Mouse (Mus musculus) hindbrain, embryonic 12.5 days (tissue): ENCODE data around the gene Map4k5. TPM values are rescaled to one million over a fixed set of nuclear protein-coding genes. Genes with fewer than 3 reads are reported as not detected.

Source experiments
- ATAC-seq: fragments of 200-750 bp; cut with Nextera tagmentation; 2 replicates; pipeline ENCODE4 v1.8.0; 2017; ENCODE audit warnings: moderate TSS enrichment; ENCODE audit not compliant: low FRiP score
- H3K27ac ChIP-seq: fragments of 300-500 bp; sonication (generic); 2 replicates; pipeline ENCODE4 v1.5.1; 2016; ENCODE audit warnings: mild to moderate bottlenecking
- H3K27me3 ChIP-seq: fragments of 300-500 bp; sonication (generic); 2 replicates; pipeline ENCODE4 v1.6.1; 2016; ENCODE audit warnings: mild to moderate bottlenecking
- H3K36me3 ChIP-seq: fragments of 300-500 bp; sonication (generic); 2 replicates; pipeline ENCODE4 v1.6.1; 2016; ENCODE audit warnings: mild to moderate bottlenecking
- H3K4me1 ChIP-seq: fragments of 300-500 bp; sonication (generic); 2 replicates; pipeline ENCODE4 v1.6.1; 2016
- H3K4me2 ChIP-seq: fragments of 300-500 bp; sonication (generic); replicated peaks from 2 replicates; pipeline ENCODE4 v1.6.1; 2016; ENCODE audit warnings: mild to moderate bottlenecking
- H3K4me3 ChIP-seq: fragments of 300-500 bp; sonication (generic); 2 replicates; pipeline ENCODE4 v1.5.1; 2016; ENCODE audit warnings: mild to moderate bottlenecking
- H3K9ac ChIP-seq: fragments of 300-500 bp; sonication (generic); 2 replicates; pipeline ENCODE4 v1.6.1; 2016; ENCODE audit warnings: mild to moderate bottlenecking, moderate library complexity
- H3K9me3 ChIP-seq: fragments of 300-500 bp; sonication (generic); replicated peaks from 2 replicates; pipeline ENCODE4 v1.6.1; 2016; ENCODE audit warnings: mild to moderate bottlenecking
- WGBS: fragments of 180-500 bp; shearing (Covaris S2); methylation state at CpG from one replicate; pipeline ENCODE4 v1.1.7; 2016; 5-methylcytosine and 5-hydroxymethylcytosine counted together
- polyA plus RNA-seq: library from polyadenylated mRNA; unstranded; fragments of >200 nt; fragmentation: Nextera tagmentation; extraction: Ambion mirVana; gene quantifications from 2 replicates; pipeline ENCODE4 v1.2.1, GENCODE M21; 2016

The Map4k5 gene
- polyA plus RNA-seq, 1 experiment from 2014 or later, result 42.9 TPM

DNA sequence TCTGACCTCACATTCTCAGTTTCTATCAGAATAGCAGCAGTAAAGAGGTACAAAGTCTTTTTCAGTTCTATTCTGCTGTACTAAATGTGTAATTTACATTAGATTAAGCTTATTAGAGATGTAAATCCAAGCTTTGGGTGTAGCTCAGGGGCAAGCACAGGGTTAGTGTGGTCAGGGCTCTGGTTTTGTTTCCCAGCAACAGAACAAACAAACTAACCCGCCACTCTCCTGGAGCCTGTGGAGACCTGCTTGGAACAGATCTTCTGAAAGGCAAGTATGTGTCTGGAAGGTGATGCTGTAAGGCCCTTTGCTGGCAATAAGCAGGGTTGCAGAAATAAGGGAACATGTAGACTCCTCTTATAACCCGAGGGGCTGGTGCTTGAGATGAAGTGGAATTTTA, 64.8 kb downstream of the Map4k5 start:
- no peak overlapping the region for H3K27ac ChIP-seq
- H3K4me2 ChIP-seq, result no peak overlapping the region
- peaks cover 44% of the 10 kb centered on the region for H3K36me3 ChIP-seq
- H3K4me3 ChIP-seq, result no peak overlapping the region
- no peak for ATAC-seq
- 62% methylated on average over 2 of the region's 2 CpGs for WGBS
- H3K9me3 ChIP-seq, result no peaks in the 10 kb centered on the region
- H3K27me3 ChIP-seq, result no peaks in the 10 kb centered on the region
- no peak overlapping the region for H3K9ac ChIP-seq
- H3K4me1 ChIP-seq, result no peaks in the 10 kb centered on the region

DNA sequence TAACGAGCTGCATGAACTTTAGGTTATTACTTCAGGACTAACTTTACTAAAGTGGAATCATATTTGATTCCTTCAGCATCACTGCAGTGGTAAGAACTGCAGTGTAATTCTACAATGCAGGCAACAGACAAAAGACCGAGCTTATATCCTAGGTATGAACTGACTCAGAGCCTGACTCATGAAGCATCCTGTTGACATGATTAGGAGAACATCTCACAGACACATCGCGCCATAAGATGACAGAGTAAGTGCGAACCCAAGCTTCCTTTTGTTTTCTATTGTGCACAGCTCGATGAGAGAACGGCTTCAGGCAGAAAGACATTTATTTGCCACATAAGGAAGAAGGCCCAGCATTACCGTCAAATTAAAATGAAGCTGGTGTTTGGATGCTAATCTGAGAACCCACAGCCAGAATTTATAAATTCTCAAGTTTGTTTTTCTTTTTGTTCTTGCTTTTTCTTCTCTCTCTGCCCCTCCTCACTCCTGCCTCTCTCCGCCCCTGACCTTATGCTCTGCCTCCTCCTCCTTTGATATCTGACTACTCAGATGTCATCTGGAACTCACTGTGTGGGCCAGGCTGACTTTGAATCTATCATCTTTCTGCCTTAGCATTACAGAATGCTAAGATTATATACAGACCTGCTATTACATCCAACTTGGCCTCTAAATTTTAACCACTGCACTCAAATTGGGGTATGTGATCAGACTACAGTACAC, 68.0 kb downstream of the Map4k5 start:
- H3K4me2 ChIP-seq, result no peak overlapping the region
- 84% methylated on average over 9 of the region's 9 CpGs for WGBS
- peaks cover 65% of the 10 kb centered on the region for H3K36me3 ChIP-seq
- H3K27ac ChIP-seq, result no peak overlapping the region
- no peaks in the 10 kb centered on the region for H3K27me3 ChIP-seq
- H3K9me3 ChIP-seq, result no peaks in the 10 kb centered on the region
- H3K9ac ChIP-seq, result no peak overlapping the region
- no peaks in the 10 kb centered on the region for H3K4me1 ChIP-seq
- ATAC-seq, result no peak
- H3K4me3 ChIP-seq, result no peak overlapping the region

DNA sequence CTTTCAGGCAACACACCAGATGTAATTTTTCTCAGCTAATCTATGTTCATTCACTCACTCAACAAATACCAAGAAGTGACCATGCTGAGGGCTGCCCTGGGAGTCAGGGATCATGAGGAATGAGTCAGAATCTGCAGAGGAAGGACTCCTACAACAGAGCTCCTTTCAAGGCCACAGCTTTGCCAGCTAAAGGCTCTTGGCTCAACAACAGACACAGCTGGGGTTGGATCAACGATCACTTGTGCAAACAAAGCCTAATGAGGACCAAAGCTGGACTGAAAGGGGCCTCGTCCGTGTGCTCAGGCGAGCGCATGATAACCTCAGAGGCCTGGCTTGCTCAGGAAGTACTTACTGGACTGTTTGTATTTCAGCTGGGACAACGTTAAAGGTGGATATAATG, 78.7 kb downstream of the Map4k5 start:
- Histone ChIP-seq H3K9ac (no peak overlapping the region), H3K36me3 (peaks cover 66% of the 10 kb centered on the region), H3K27ac (no peak overlapping the region), H3K4me3 (no peak overlapping the region), H3K4me2 (no peak overlapping the region), H3K4me1 (no peaks in the 10 kb centered on the region), H3K9me3 (no peaks in the 10 kb centered on the region), H3K27me3 (no peaks in the 10 kb centered on the region)
- ATAC-seq, result no peak
- 36% methylated on average over 6 of the region's 6 CpGs for WGBS

DNA sequence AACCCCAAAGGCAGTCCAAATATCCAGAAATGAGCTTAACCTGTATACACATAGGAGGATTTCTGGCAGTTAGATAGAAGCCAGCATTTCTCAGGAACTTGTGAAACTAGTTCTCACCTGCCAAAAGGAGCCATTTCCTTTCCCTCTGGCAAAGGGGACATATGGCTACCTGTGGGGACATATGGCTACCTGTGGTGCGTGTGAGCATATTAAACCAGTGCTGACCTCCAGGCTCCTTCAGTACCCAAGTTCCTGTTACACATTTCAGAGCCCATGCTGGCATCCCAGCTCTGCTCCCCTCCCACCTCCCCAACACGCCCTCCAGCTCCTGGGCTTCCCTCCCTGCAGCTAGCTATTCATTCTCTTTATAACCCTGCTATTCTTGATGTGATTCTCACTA, 79.4 kb downstream of the Map4k5 start:
- 58% methylated on average over 2 of the region's 2 CpGs for WGBS
- Histone ChIP-seq H3K27ac (no peak overlapping the region), H3K9ac (no peak overlapping the region), H3K27me3 (no peaks in the 10 kb centered on the region), H3K36me3 (peaks cover 65% of the 10 kb centered on the region), H3K4me3 (no peak overlapping the region), H3K9me3 (no peaks in the 10 kb centered on the region), H3K4me2 (no peak overlapping the region), H3K4me1 (no peaks in the 10 kb centered on the region)
- ATAC-seq, result no peak

DNA sequence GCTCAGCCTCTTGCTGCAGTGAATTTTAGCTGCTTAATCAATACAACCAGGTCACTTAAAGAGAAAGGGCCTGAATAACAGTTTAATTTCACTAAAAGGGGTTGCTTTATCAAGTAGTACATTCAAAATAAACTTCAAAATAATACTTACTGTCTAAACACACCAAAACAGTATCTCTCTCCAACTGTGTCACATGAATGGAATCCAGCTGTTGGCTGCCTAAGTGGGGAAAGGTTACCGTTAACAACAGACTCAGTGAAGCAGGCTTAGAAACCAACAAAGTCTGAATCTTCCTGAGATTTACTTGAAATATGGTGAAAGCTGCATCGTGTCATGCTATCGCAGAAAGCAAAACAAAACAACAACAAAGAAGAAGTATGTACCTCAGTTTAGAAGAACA, 80.0 kb downstream of the Map4k5 start:
- Histone ChIP-seq H3K36me3 (peaks cover 59% of the 10 kb centered on the region), H3K27ac (no peak overlapping the region), H3K9me3 (no peaks in the 10 kb centered on the region), H3K4me3 (no peak overlapping the region), H3K27me3 (no peaks in the 10 kb centered on the region), H3K9ac (no peak overlapping the region), H3K4me2 (no peak overlapping the region), H3K4me1 (no peaks in the 10 kb centered on the region)
- ATAC-seq, result no peak
- 77% methylated on average over 3 of the region's 3 CpGs for WGBS

DNA sequence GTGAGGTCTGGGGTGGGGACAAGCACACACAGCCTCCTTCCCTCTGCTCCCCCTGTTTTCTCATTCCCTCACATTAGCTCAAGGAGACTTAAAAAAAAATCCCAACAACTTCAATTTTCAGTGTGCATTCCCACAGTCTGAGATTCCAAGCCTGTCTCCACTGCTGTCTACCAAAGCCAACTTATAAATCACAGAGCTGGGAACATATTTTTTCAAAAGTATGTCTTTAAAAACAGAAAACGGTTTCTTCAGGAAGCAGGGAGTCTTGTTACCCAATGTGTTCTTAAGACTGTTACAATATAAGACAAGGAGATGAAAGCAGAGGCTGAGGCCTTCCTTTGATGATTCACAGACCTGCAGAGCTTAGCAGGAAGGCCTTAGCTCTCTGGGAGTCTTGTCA, 81.0 kb downstream of the Map4k5 start:
- Histone ChIP-seq H3K4me1 (no peaks in the 10 kb centered on the region), H3K27me3 (no peaks in the 10 kb centered on the region), H3K27ac (no peak overlapping the region), H3K4me2 (no peak overlapping the region), H3K9ac (no peak overlapping the region), H3K4me3 (no peak overlapping the region), H3K36me3 (peaks cover 50% of the 10 kb centered on the region), H3K9me3 (no peaks in the 10 kb centered on the region)
- no peak for ATAC-seq
- 56% methylated on average over 1 of the region's 1 CpGs for whole genome bisulfite sequencing

DNA sequence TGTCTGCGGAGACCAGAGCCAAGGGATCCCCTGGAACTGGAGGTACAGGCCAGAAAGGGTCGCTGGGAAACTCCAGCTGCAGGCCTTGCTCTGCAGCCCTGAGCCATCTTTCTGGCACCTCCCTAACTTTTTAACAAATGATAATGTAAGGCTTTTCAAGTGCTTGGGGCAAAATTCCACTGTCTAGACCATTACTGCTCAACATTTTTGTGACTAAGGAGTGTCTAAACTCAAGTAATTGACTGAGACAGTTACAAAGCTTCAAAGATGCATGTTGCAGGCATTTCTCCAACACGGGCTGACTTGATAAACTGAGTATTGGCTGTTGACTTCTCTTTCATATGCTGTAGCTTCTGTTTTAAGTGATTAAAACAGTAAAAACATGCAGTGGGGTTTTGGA, 83.6 kb downstream of the Map4k5 start:
- no peaks in the 10 kb centered on the region for H3K4me1 ChIP-seq
- no peak overlapping the region for H3K27ac ChIP-seq
- no peaks in the 10 kb centered on the region for H3K27me3 ChIP-seq
- no peak overlapping the region for H3K9ac ChIP-seq
- no peak overlapping the region for H3K4me2 ChIP-seq
- H3K9me3 ChIP-seq, result no peaks in the 10 kb centered on the region
- ATAC-seq, result no peak
- peaks cover 44% of the 10 kb centered on the region for H3K36me3 ChIP-seq
- 84% methylated on average over 3 of the region's 3 CpGs for WGBS
- no peak overlapping the region for H3K4me3 ChIP-seq

DNA sequence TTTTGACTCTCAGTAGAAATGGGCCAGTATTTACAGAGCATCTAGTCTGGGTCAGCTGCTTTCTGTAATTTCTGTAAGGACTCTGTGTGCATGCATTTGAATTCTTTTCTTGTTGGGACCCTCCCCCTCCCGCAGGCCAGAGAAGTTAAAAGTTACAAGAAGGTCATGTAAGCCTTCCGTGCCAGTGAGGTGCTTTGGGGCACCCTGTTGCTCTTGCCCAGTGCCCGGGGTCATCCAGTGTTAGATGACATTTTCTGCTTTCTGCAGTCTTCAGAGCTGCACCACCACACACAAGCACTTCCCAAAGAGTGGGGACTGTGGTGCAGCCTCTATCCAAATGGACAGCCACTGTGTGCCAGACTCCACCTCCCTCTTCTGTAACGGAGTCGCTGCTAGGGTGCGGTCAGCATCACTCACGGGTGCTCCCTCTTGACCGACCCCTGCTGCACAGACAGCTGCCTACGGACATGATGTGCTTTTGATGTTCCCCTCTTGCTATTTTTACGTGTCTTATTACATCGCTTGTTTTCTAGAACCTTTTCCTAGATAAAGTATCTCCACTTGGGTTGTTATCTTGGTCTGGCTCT, 85.5 kb downstream of the Map4k5 start:
- Histone ChIP-seq H3K9ac (no peak overlapping the region), H3K4me2 (no peak overlapping the region), H3K27ac (no peak overlapping the region), H3K9me3 (no peaks in the 10 kb centered on the region), H3K4me1 (no peaks in the 10 kb centered on the region), H3K36me3 (peaks cover 39% of the 10 kb centered on the region), H3K4me3 (no peak overlapping the region), H3K27me3 (no peaks in the 10 kb centered on the region)
- 80% methylated on average over 11 of the region's 11 CpGs for WGBS
- no peak for ATAC-seq

DNA sequence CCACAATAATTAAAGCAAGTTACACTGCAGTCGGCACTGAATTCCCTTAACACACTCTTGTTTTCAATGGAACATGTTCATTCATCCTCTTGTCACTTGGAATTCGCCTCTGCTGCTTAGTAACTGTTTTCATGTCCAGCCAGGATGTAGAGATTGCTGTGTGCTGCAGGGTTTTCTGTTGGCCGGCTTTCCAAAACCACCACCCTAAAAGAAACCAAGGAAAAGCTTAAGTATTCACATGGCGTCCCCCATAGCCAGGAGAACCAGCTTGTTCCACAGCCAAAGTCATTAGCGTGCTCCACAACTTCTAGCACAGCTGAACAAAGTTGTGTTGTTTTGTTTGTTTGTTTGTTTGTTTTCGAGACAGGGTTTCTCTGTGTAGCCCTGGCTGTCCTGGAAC, 87.9 kb downstream of the Map4k5 start:
- Histone ChIP-seq H3K9me3 (no peaks in the 10 kb centered on the region), H3K9ac (no peak overlapping the region), H3K4me3 (no peak overlapping the region), H3K4me1 (no peaks in the 10 kb centered on the region), H3K36me3 (peaks cover 38% of the 10 kb centered on the region), H3K27me3 (no peaks in the 10 kb centered on the region), H3K4me2 (no peak overlapping the region), H3K27ac (no peak overlapping the region)
- no peak for ATAC-seq
- 89% methylated on average over 6 of the region's 6 CpGs for WGBS

DNA sequence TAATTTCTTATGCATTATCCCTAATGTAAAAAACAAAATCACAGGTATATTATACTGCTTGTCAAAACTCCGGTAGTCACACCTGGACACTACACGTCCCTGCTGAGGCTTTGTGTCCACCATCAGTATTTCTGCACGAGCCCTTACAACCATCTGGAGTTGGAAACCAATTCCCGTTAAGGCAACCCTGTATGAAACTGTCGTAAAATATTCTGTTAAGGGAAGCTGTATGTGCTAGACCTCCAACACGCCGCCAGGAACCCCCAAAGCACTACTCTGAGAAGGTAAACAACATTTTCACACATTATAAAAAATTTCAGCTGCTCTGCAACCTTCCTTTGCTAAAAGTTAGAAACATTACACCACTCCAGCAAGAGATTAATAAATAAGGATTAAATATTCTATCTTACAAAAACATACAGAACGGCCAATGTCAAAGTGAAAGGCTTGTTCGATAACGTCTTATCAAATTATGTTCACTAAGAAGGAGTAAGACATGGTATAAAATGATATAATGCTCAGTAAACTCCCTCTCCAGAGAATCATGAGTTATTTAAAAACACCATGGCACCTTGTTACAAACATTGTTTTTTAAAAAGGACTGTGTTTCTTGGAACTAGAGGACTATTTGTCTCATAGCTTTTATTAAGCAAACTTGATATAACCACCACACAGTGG, 88.5 kb downstream of the Map4k5 start:
- ATAC-seq, result no peak
- no peak overlapping the region for H3K4me2 ChIP-seq
- peaks cover 37% of the 10 kb centered on the region for H3K36me3 ChIP-seq
- no peak overlapping the region for H3K4me3 ChIP-seq
- H3K27ac ChIP-seq, result no peak overlapping the region
- no peak overlapping the region for H3K9ac ChIP-seq
- no peaks in the 10 kb centered on the region for H3K9me3 ChIP-seq
- H3K27me3 ChIP-seq, result no peaks in the 10 kb centered on the region
- WGBS, result 94% methylated on average over 10 of the region's 10 CpGs
- no peaks in the 10 kb centered on the region for H3K4me1 ChIP-seq

DNA sequence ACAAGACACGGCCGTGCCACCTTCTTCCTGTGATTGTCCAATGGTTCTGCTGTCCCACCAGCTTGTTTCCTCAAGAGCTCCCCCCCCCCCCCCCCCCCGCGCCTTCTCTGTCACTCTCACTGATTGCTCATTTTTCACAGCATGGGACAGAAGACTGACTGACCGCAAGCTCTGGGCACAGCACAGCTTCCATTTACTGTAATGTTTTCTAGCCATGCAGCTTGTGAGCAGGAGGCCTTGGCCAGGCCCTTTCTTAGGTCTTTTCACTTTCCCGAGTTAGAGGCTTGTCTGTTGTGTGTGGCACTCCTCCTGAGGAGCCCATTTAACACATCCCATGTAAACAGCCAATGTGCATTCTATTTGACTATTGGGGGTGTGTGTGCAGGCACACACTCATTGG, 89.8 kb downstream of the Map4k5 start:
- Histone ChIP-seq H3K27me3 (no peaks in the 10 kb centered on the region), H3K36me3 (peaks cover 30% of the 10 kb centered on the region), H3K4me1 (no peaks in the 10 kb centered on the region), H3K9ac (no peak overlapping the region), H3K4me3 (no peak overlapping the region), H3K27ac (no peak overlapping the region), H3K4me2 (no peak overlapping the region), H3K9me3 (no peaks in the 10 kb centered on the region)
- WGBS, result 94% methylated on average over 5 of the region's 6 CpGs
- no peak for ATAC-seq

DNA sequence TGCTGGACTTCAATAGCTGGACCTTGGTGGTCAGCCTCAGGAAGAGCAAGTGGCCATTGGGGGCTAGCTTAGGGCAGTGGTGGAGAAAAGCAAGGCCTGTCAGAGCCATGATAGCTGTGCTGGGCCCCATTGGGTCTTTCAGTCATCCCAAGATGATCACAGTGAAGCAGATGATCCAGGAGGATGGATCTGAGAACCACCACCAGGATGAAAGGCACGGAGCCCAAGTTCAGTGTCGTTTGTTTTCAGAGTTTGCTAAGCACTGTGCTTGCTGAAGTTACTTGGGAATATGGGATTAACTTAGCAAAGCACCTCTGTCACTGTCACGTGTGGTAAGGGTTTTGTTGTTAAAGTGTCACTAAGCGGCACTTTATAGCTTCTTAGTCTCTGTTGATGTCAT, 92.4 kb downstream of the Map4k5 start:
- no peak overlapping the region for H3K4me2 ChIP-seq
- 92% methylated on average over 4 of the region's 4 CpGs for WGBS
- ATAC-seq, result no peak

DNA sequence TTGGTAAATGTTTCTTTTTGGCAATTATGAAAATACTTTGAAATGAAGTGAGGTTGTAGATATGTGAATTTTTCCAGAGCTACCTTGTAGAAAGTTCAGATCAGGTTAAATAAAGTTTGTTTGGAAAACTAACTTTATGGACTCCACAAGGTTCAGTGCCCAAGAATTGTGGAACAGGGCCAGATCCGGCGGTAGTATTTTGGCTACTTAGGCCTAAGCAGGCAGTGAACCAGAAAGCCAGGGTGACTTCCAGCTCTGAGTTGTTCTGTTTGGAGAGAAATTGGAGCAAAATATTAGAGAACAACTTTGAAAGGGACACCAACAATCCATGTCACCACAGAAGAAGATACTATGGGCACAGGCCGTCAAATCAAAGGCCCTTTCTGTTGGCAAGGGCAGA, 96.7 kb downstream of the Map4k5 start:
- no peaks in the 10 kb centered on the region for H3K9me3 ChIP-seq
- H3K4me2 ChIP-seq, result no peak overlapping the region
- no peak overlapping the region for H3K9ac ChIP-seq
- WGBS, result 89% methylated on average over 3 of the region's 3 CpGs
- ATAC-seq, result no peak
- H3K4me3 ChIP-seq, result no peak overlapping the region
- H3K27me3 ChIP-seq, result no peaks in the 10 kb centered on the region
- H3K27ac ChIP-seq, result no peak overlapping the region
- no peaks in the 10 kb centered on the region for H3K36me3 ChIP-seq
- H3K4me1 ChIP-seq, result peaks cover 2% of the 10 kb centered on the region

More for the DNA sequence above, 92.4 kb downstream of the Map4k5 start:
- Histone ChIP-seq H3K9ac (no peak overlapping the region), H3K4me3 (no peak overlapping the region), H3K4me1 (no peaks in the 10 kb centered on the region), H3K27me3 (no peaks in the 10 kb centered on the region), H3K27ac (no peak overlapping the region), H3K36me3 (peaks cover 16% of the 10 kb centered on the region; the same call in 1 of the 2 replicates), H3K9me3 (no peaks in the 10 kb centered on the region)
